ENCODE assay signal across 8 mouse cellular contexts in genomic region chr12:34714266-34714939, GRCm38 (mm10).
DNase-seq lines count a peak whose midpoint lies in the region; ATAC-seq and TF ChIP-seq lines count a peak whose summit lies in the region.

No protein-coding gene starts in this region.

- H3K4me1 ChIP-seq in thymus, adult 2 months (replicated peaks; ENCODE audit: control insufficient read depth, insufficient read depth, low read length), result 0 out of 2 replicates have a peak, but pooled peaks cover 2% of the 10 kb centered on the region
- peaks cover 0 to 5% of the 10 kb centered on the region in 2 experiments; a peak in 1 of 4 replicates for H3K4me1 ChIP-seq in heart, embryonic 14.5 days (ENCODE audit: control insufficient read depth in 2 of 2, insufficient read depth in 2 of 2, low read length in 2 of 2)
- H3K4me1 ChIP-seq in liver, embryonic 12.5 days, result no peaks in the 10 kb centered on the region

- peak overlapping the region; percentile 15; the same call in 1 of the 2 replicates for H3K4me3 ChIP-seq in thymus, adult 2 months (ENCODE audit: control insufficient read depth, insufficient read depth, low read length)
- H3K4me3 ChIP-seq in heart, embryonic 14.5 days (ENCODE audit: control insufficient read depth in 1 of 2, insufficient read depth in 1 of 2, low read depth in 1 of 2, low read length in 2 of 2), result peak overlapping the region; percentile 25 to 28
- H3K4me3 ChIP-seq in liver, embryonic 12.5 days, result peak overlapping the region; percentile 18; the same call in 1 of the 2 replicates

- no peak for TF ChIP-seq POLR2A in thymus, adult 2 months (IDR thresholded peaks at IDR 0.05; ENCODE audit: control insufficient read depth, extremely low read depth, insufficient read depth, low read length, poor library complexity)

- no peak; the same call in 1 of the 2 replicates for ATAC-seq in heart, embryonic 14.5 days (ENCODE audit: insufficient number of reproducible peaks, insufficient read depth, low FRiP score, low read depth)
- ATAC-seq in liver, embryonic 12.5 days, result 0 out of 2 replicates have a peak, but pooled peaks have one; percentile 37

- no peaks in the 10 kb centered on the region for H3K9me3 ChIP-seq in heart, embryonic 14.5 days (ENCODE audit: control insufficient read depth, low read length)
- H3K9me3 ChIP-seq in liver, embryonic 12.5 days (replicated peaks), result no peaks in the 10 kb centered on the region

- peak overlapping the region; percentile 59 for H3K4me2 ChIP-seq in heart, embryonic 14.5 days (ENCODE audit: low read length)
- peak overlapping the region; percentile 30 for H3K4me2 ChIP-seq in liver, embryonic 12.5 days

- DNase-seq in thymus, adult 2 months, result no peak
- DNase-seq in thymus, adult 18-20 months, result no peak
- no peak for DNase-seq in cerebellum, postnatal 14 days
- no peak for DNase-seq in thymus, postnatal 36 days
- no peak for DNase-seq in cerebellum, postnatal 36 days
- no peak for DNase-seq in left cerebral cortex, adult 18-20 months (ENCODE audit: low spot score in 2 of 2)

- no peak overlapping the region for H3K27ac ChIP-seq in thymus, adult 2 months (ENCODE audit: control insufficient read depth, insufficient read depth, low read length)
- peak overlapping the region; percentile 66 for H3K27ac ChIP-seq in heart, embryonic 14.5 days (replicated peaks in 1 of 2; ENCODE audit: control insufficient read depth in 1 of 2, insufficient read depth in 1 of 2, low read depth in 2 of 2, low read length in 2 of 2)
- no peak overlapping the region; the same call in 1 of the 2 replicates for H3K27ac ChIP-seq in liver, embryonic 12.5 days

- peak overlapping the region; percentile 54 for H3K9ac ChIP-seq in heart, embryonic 14.5 days (ENCODE audit: low read length)
- H3K9ac ChIP-seq in liver, embryonic 12.5 days, result no peak overlapping the region

- WGBS in thymus, adult 2 months, result 2% methylated on average over 14 of the region's 14 CpGs
- WGBS in heart, embryonic 14.5 days, result 43% methylated on average over 14 of the region's 14 CpGs
- 20% methylated on average over 14 of the region's 14 CpGs for WGBS in liver, embryonic 12.5 days (ENCODE audit: insufficient replicate concordance)

- no peak for TF ChIP-seq CTCF in thymus, adult 2 months (IDR thresholded peaks at IDR 0.05; ENCODE audit: borderline replicate concordance, control insufficient read depth, extremely low read depth, insufficient read depth, low read length, poor library complexity)

- H3K36me3 ChIP-seq in thymus, adult 2 months (ENCODE audit: control insufficient read depth, insufficient read depth, low read length), result no peaks in the 10 kb centered on the region
- no peaks in the 10 kb centered on the region for H3K36me3 ChIP-seq in heart, embryonic 14.5 days (ENCODE audit: control insufficient read depth, insufficient read depth, low read length)
- no peaks in the 10 kb centered on the region for H3K36me3 ChIP-seq in liver, embryonic 12.5 days

- H3K27me3 ChIP-seq in thymus, adult 2 months (ENCODE audit: control insufficient read depth, insufficient read depth, low read length), result no peaks in the 10 kb centered on the region
- H3K27me3 ChIP-seq in heart, embryonic 14.5 days (ENCODE audit: control insufficient read depth, insufficient read depth, low read length), result no peaks in the 10 kb centered on the region
- no peaks in the 10 kb centered on the region for H3K27me3 ChIP-seq in liver, embryonic 12.5 days (replicated peaks)

Comparison
In these comparisons a context has a peak if more than half of its experiments do, and no peak if none do; other contexts are left out.
1. H3K27ac ChIP-seq: peak in heart, embryonic 14.5 days (2 of 2); none in thymus, adult 2 months (single experiment) and liver, embryonic 12.5 days (single experiment).
2. Peak in every context shown above with its lines, with median percentiles within 50 percentile points of each other: H3K4me3 ChIP-seq.